Mouse (Mus musculus) stomach, embryonic 16.5 days (tissue): ENCODE measurements around the gene Pex26. TPM values are rescaled to one million over a fixed set of nuclear protein-coding genes. Genes with fewer than 3 reads are reported as not detected.

Experiments
- ATAC-seq: fragments of 200-750 bp; cut with Nextera tagmentation; 2 replicates; pipeline ENCODE4 v1.8.0; 2017; ENCODE audit warnings: moderate number of reproducible peaks, moderate TSS enrichment; ENCODE audit not compliant: insufficient read depth, low FRiP score
- H3K27ac ChIP-seq: fragments of 300-500 bp; sonication (generic); 2 replicates; pipeline ENCODE4 v1.5.1; 2014; ENCODE audit warnings: low read length
- H3K27me3 ChIP-seq: fragments of 300-500 bp; sonication (generic); 2 replicates; pipeline ENCODE4 v1.6.1; 2014; ENCODE audit warnings: low read length, control low read depth, mixed read lengths; ENCODE audit not compliant: control insufficient read depth, insufficient read depth
- H3K36me3 ChIP-seq: fragments of 300-500 bp; sonication (generic); 2 replicates; pipeline ENCODE4 v1.6.1; 2014; ENCODE audit warnings: low read length; ENCODE audit not compliant: control insufficient read depth, insufficient read depth
- H3K4me1 ChIP-seq: fragments of 300-500 bp; sonication (generic); 2 replicates; pipeline ENCODE4 v1.6.1; 2014; ENCODE audit warnings: low read length, control low read depth, mixed read lengths; ENCODE audit not compliant: control insufficient read depth, insufficient read depth
- H3K4me2 ChIP-seq: fragments of 300-500 bp; sonication (generic); 2 replicates; pipeline ENCODE4 v1.6.1; 2014; ENCODE audit warnings: low read depth, low read length, mixed read lengths
- H3K4me3 ChIP-seq: fragments of 300-500 bp; sonication (generic); replicated peaks from 2 replicates; pipeline ENCODE4 v1.5.1; 2014; ENCODE audit warnings: mild to moderate bottlenecking, low read length
- H3K9ac ChIP-seq: fragments of 300-500 bp; sonication (generic); 2 replicates; pipeline ENCODE4 v1.6.1; 2014; ENCODE audit warnings: low read length
- H3K9me3 ChIP-seq: fragments of 300-500 bp; sonication (generic); replicated peaks from 2 replicates; pipeline ENCODE4 v1.6.1; 2016; ENCODE audit warnings: low read length, control low read depth; ENCODE audit not compliant: control insufficient read depth
- WGBS: fragments of 180-500 bp; shearing (Covaris S2); extraction: QIAGEN DNeasy Blood & Tissue Kit; methylation state at CpG from one replicate; pipeline ENCODE4 v1.1.7; 2014; 5-methylcytosine and 5-hydroxymethylcytosine counted together
- polyA plus RNA-seq: library from polyadenylated mRNA; unstranded; fragments of >200 nt; fragmentation: Nextera tagmentation; extraction: Ambion mirVana; gene quantifications from 2 replicates; pipeline ENCODE4 v1.2.1, GENCODE M21; 2015

The Pex26 gene
- polyA plus RNA-seq, 1 experiment from 2014 or later, result 14.0 TPM

DNA sequence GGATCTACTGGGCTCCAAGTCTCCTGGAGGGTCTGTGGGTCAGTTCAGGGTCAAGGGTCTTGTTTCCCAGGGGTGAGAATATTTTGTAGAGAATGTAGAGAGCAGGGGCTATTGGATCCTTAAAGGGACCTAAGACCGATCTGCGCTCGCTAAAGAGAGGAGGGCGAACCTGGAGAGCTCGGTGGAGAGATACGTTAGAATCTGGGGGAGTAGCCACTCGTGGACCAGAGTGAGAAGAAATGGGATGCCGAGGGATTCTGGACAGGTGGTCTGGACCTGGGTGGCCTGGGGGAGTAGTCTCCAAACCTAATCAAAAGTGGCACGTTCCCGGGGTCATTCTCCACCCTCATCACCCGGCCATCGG is 27.4 kb downstream of the Pex26 start:
- peaks cover 24% of the 10 kb centered on the region; the same call in 1 of the 2 replicates for H3K27me3 ChIP-seq
- peaks cover 15% of the 10 kb centered on the region for H3K4me1 ChIP-seq
- H3K9ac ChIP-seq, result peak overlapping the region; percentile 49; the same call in 1 of the 2 replicates
- ATAC-seq, result peak; percentile 12; the same call in 1 of the 2 replicates
- whole genome bisulfite sequencing, result 3% methylated on average over 12 of the region's 12 CpGs
- no peaks in the 10 kb centered on the region for H3K36me3 ChIP-seq
- no peak overlapping the region for H3K27ac ChIP-seq
- peak overlapping the region; percentile 71 for H3K4me2 ChIP-seq
- H3K4me3 ChIP-seq, result peak overlapping the region; percentile 42
- no peaks in the 10 kb centered on the region for H3K9me3 ChIP-seq

DNA sequence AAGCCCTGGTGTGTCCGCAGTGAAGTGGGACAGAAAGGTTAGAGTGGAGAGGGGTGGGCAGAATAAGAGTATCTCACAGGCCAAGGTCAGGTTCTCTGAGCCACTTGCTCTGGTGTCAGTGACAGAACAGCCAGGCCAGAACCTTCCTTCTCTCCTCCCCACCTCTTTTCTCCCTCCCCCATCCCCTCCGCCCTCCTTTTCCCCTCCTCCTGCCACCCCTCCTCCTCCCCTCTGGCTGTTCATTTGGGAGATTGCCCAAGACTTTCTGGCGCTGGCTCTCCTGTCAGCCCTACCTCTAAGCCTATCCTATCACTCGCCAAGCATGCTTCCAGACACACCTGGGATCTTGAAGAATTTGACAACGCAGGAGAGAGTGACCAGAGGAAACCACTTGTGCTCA is 28.3 kb downstream of the Pex26 start:
- no peak for ATAC-seq
- H3K36me3 ChIP-seq, result no peaks in the 10 kb centered on the region
- H3K9me3 ChIP-seq, result no peaks in the 10 kb centered on the region
- no peak overlapping the region for H3K27ac ChIP-seq
- H3K4me2 ChIP-seq, result peak overlapping the region; percentile 71; the same call in 1 of the 2 replicates
- H3K9ac ChIP-seq, result no peak overlapping the region
- H3K27me3 ChIP-seq, result peaks cover 24% of the 10 kb centered on the region; the same call in 1 of the 2 replicates
- H3K4me3 ChIP-seq, result peak overlapping the region; percentile 42; the same call in 1 of the 2 replicates
- WGBS, result 11% methylated on average over 5 of the region's 5 CpGs
- H3K4me1 ChIP-seq, result peaks cover 15% of the 10 kb centered on the region

DNA sequence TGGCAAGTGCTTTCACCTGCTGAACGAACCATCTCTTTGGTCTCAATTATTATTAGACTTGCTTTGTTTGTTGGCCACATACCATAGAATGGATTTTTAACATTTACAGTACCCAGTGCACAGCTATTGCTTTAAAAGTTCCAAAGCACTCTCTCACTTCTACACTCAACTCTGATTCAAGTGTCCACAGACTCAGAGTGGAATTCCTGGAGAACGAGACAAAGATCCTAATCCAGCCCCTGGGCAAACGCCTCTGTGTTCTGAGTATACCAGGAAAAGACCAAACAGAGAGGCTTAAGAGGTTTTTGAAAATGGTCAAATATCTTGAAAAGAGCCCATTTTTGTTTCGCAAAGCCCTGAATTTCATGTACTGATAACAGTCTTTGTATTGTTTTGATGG is 29.5 kb downstream of the Pex26 start:
- H3K9me3 ChIP-seq, result no peaks in the 10 kb centered on the region
- WGBS, result 70% methylated on average over 4 of the region's 4 CpGs
- no peak for ATAC-seq

DNA sequence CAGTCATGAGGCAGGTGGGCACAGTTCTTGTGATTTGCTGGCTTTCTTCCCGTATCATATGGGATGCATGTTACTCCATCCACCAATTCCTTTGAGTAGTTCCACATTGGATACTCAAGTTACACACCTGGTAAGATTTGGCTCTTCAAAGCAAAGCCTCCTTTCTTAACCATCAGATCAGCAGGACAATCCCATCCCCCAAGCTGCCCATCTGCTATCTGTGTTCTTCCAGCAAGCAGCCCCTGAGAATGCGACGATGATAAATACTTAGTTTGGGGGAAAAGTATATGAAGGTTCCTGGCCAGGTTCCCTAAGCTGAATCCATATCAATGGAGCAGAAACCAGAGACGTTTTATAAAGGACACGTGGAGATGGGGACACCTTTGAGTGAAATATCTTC is 30.8 kb downstream of the Pex26 start:
- H3K4me3 ChIP-seq, result no peak overlapping the region
- no peak overlapping the region for H3K27ac ChIP-seq
- H3K4me2 ChIP-seq, result no peak overlapping the region
- WGBS, result 81% methylated on average over 5 of the region's 5 CpGs
- ATAC-seq, result no peak
- no peak overlapping the region for H3K9ac ChIP-seq
- peaks cover 15% of the 10 kb centered on the region for H3K4me1 ChIP-seq
- peaks cover 24% of the 10 kb centered on the region; the same call in 1 of the 2 replicates for H3K27me3 ChIP-seq
- no peaks in the 10 kb centered on the region for H3K9me3 ChIP-seq
- no peaks in the 10 kb centered on the region for H3K36me3 ChIP-seq

More for the DNA sequence above, 29.5 kb downstream of the Pex26 start:
- Histone ChIP-seq H3K9ac (no peak overlapping the region), H3K36me3 (no peaks in the 10 kb centered on the region), H3K4me2 (no peak overlapping the region), H3K27ac (no peak overlapping the region), H3K4me3 (no peak overlapping the region), H3K4me1 (peaks cover 15% of the 10 kb centered on the region), H3K27me3 (peaks cover 24% of the 10 kb centered on the region; the same call in 1 of the 2 replicates)

DNA sequence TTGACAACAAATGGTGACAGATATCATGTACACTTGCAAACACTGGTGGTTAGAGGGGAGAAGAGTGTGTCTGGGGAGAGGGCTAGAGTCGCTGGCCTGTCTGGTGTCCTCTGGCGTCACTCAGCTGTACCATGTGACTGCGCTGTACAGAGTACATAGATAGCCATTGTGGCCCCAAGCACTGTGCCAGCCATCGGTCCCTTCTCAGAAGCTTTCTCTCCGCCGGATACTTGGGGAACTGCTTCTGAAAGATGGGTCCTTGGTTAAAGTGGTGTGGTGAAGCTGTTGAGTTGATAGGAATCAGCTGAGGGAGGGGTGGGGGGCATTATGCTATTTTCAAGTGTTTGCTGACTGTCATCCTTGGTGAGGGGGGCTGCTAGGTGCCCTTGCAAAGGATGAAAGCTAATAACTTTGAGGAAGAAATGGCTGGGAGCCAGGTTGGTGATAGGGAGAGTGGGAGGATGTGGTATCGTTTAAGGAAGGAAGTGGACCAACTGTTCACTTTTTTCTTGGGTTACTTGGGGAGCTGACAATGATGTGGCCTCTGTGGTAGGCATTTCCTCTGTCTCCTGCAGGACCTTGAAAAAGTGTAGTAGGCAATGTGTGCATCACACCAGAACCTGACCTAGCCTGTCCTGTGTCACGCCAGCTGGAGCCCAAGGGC is 31.3 kb downstream of the Pex26 start:
- Histone ChIP-seq H3K4me1 (peaks cover 15% of the 10 kb centered on the region), H3K4me2 (no peak overlapping the region), H3K4me3 (no peak overlapping the region), H3K27me3 (peaks cover 20% of the 10 kb centered on the region; the same call in 1 of the 2 replicates), H3K27ac (no peak overlapping the region), H3K9ac (no peak overlapping the region), H3K9me3 (no peaks in the 10 kb centered on the region), H3K36me3 (no peaks in the 10 kb centered on the region)
- 76% methylated on average over 8 of the region's 8 CpGs for WGBS
- ATAC-seq, result no peak

DNA sequence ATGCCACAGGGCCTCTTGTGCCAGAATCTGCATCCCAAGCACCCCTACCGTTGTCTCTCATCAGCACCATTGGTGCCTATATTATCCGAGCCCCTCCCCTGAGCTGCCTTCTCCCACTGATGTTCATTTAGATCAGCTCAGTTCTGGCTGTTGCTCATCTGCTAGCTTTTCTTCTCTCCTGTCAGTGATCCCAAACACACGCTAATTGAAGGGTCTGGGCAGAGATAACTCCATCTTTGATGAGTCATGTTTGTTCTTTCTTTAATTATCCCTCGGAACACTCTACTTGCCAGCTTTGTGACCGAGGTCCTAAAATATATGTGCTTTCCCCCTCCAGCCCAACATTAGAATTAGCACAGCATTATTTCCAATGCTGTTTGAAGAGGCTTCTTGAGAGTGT is 31.9 kb downstream of the Pex26 start:
- H3K9me3 ChIP-seq, result no peaks in the 10 kb centered on the region
- H3K27me3 ChIP-seq, result peaks cover 14% of the 10 kb centered on the region; the same call in 1 of the 2 replicates
- no peak overlapping the region for H3K4me3 ChIP-seq
- no peak overlapping the region for H3K4me2 ChIP-seq
- no peak overlapping the region for H3K27ac ChIP-seq
- ATAC-seq, result no peak
- H3K36me3 ChIP-seq, result no peaks in the 10 kb centered on the region
- H3K9ac ChIP-seq, result no peak overlapping the region
- H3K4me1 ChIP-seq, result peaks cover 12% of the 10 kb centered on the region
- 66% methylated on average over 5 of the region's 5 CpGs for WGBS

DNA sequence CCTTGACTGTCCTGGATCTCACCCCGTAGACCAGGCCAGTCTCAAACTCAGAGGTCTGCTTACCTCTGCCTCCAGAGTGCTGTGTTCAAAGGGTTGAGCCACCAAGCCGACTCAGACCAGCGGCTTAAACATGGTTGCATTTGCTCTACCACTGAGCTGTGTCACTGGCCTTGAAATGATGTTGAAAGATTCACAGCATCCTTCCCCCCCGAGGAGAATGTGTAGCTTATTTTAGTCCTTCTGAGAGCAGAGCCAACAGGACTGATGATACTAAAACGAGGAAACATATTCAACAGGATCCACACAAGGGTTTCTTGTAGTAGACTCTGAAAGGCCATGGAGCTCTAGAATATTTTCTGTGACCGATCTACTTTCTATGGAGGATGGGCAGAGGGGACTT is 32.4 kb downstream of the Pex26 start:
- Histone ChIP-seq H3K9me3 (no peaks in the 10 kb centered on the region), H3K27ac (no peak overlapping the region), H3K4me3 (no peak overlapping the region), H3K4me2 (no peak overlapping the region), H3K9ac (no peak overlapping the region), H3K4me1 (0 out of 2 replicates have a peak, but pooled peaks cover 8% of the 10 kb centered on the region), H3K27me3 (peaks cover 10% of the 10 kb centered on the region; the same call in 1 of the 2 replicates), H3K36me3 (no peaks in the 10 kb centered on the region)
- 80% methylated on average over 6 of the region's 6 CpGs for WGBS
- no peak for ATAC-seq

DNA sequence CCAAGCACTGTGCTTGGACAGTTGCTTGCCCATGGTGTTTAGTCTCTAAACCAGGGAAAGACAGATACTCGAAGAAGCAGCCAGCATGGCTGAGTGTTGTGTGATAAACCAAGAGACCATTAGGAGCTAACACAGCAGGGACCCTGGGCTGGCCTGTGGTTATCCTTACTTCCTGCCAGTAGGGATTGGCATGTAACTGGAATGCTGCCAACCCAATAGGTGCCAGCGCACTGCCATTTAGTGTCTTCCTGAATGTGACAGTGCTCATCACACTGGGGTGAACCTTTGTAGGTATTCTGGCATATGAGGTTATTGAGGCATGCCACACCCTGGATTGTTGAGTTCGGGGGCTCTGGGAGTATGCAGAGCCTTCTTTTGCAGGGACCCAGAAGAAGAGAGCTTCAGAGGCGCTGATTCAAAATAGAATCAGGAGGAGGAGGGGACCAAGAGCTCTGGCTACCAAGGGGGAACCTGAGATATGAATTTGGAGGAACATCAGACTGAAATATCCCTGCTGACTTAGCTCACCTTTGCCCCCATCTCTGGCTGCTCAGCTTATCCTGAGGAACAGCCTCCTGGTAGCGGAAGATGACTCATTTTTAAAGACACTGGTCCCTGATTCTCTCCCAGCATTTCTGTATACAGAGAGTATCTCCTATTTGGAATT is 33.3 kb downstream of the Pex26 start:
- Histone ChIP-seq H3K27ac (no peak overlapping the region), H3K4me1 (no peaks in the 10 kb centered on the region), H3K9ac (no peak overlapping the region), H3K27me3 (peaks cover 3% of the 10 kb centered on the region; the same call in 1 of the 2 replicates), H3K4me2 (no peak overlapping the region), H3K4me3 (no peak overlapping the region), H3K9me3 (no peaks in the 10 kb centered on the region), H3K36me3 (no peaks in the 10 kb centered on the region)
- no peak for ATAC-seq
- 81% methylated on average over 5 of the region's 5 CpGs for WGBS

DNA sequence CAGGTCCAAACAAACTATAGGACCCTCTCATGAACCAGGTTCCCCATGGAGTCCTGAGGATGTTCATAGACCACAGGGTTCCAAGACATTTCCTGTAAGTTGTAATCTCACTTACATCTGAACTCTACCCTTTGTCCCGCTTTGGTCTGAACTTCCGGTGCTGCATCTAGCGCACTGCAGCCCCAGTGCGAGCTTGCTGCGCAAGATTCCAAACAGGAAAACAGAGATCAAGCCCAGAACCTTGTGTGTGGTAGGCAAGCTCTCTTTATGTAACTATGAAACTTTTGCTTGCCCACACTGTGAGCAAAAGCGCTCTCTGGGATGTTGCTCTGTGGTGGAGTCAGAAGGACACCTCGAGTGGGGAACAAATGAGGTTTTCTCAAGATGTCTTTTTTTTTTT is 34.5 kb downstream of the Pex26 start:
- no peak overlapping the region for H3K4me3 ChIP-seq
- H3K4me1 ChIP-seq, result no peaks in the 10 kb centered on the region
- no peak for ATAC-seq
- H3K27me3 ChIP-seq, result no peaks in the 10 kb centered on the region
- H3K4me2 ChIP-seq, result no peak overlapping the region
- H3K9me3 ChIP-seq, result no peaks in the 10 kb centered on the region
- no peaks in the 10 kb centered on the region for H3K36me3 ChIP-seq
- 85% methylated on average over 7 of the region's 7 CpGs for WGBS
- no peak overlapping the region for H3K9ac ChIP-seq
- H3K27ac ChIP-seq, result no peak overlapping the region
